Mouse (Mus musculus): ENCODE data around the gene Angptl3.

GRCm38 (mm10) chr4:99044854-99045253 lies 14.1 kb downstream of the Angptl3 start:
- TF ChIP-seq CTCF (IDR thresholded peaks at IDR 0.05; ENCODE audit: borderline replicate concordance, control insufficient read depth, extremely low read depth, insufficient read depth, low read length, poor library complexity) (no peak), POLR2A (IDR thresholded peaks at IDR 0.05; ENCODE audit: control insufficient read depth, extremely low read depth, insufficient read depth, low read length, poor library complexity) (no peak)
